Mouse (Mus musculus): ENCODE data around the gene Aoc3.

- TF ChIP-seq EP300 (IDR thresholded peaks at IDR 0.05; ENCODE audit: low read depth) (peak; percentile 60; the same call in 1 of the 2 replicates), CTCF (IDR thresholded peaks at IDR 0.05; ENCODE audit: low read depth) (no peak)
These were observed 30.3 kb downstream of the Aoc3 start for GRCm38 (mm10) chr11:101360651-101361113.

All from liver, postnatal 0 days (tissue).